Mouse (Mus musculus): ENCODE data around the gene Adcy3. TPM values are rescaled to one million over a fixed set of nuclear protein-coding genes. Genes with fewer than 3 reads are reported as not detected.

Adcy3 gene
- total and polyA plus RNA-seq, 3 experiments = 0.13 to 0.34 (median 0.13) TPM

- peak; percentile 24 for DNase-seq (ENCODE audit: extremely low read depth)
- H3K27ac ChIP-seq (ENCODE audit: insufficient read depth, low read depth) = no peak overlapping the region
- H3K4me1 ChIP-seq (ENCODE audit: control insufficient read depth in 1 of 2, insufficient read depth in 2 of 2) = peaks cover 0 to 5% of the 10 kb centered on the region in 2 experiments; a peak in 1 of 4 replicates
- H3K36me3 ChIP-seq (replicated peaks in 1 of 2; ENCODE audit: control insufficient read depth in 1 of 2, insufficient read depth in 1 of 2, low read length in 1 of 2) = no peaks in the 10 kb centered on the region
- H3K9ac ChIP-seq (ENCODE audit: insufficient read depth, low read depth) = no peak overlapping the region
- H3K27me3 ChIP-seq (replicated peaks) = no peaks in the 10 kb centered on the region
- dilution Hi-C loops (cut with MboI; ENCODE audit: extremely low pct_ligation_motif_present, extremely low pct_unique_long_range_greater_than_20kb, low sequenced_read_pairs) = no loop called here
- H3K4me2 ChIP-seq (ENCODE audit: insufficient read depth, low read depth, poor library complexity, severe bottlenecking) = no peak overlapping the region
- no peaks in the 10 kb centered on the region for H3K9me3 ChIP-seq (replicated peaks; ENCODE audit: low read length)
- no peaks in the 10 kb centered on the region for H3K79me2 ChIP-seq (replicated peaks; ENCODE audit: control insufficient read depth, extremely low read depth, insufficient read depth, poor library complexity, severe bottlenecking)
- no peak overlapping the region for H3K4me3 ChIP-seq (replicated peaks in 1 of 3; ENCODE audit: low read depth in 2 of 3, low read length in 2 of 3, poor library complexity in 1 of 3)
- in situ Hi-C loops (cut with MboI; ENCODE audit: low pct_ligation_motif_present, low pct_unique_long_range_greater_than_20kb, low sequenced_read_pairs) = no loop called here
- TF ChIP-seq ELF1 (IDR thresholded peaks at IDR 0.05; ENCODE audit: low read depth, low read length) (no peak), HCFC1 (IDR thresholded peaks at IDR 0.05; ENCODE audit: low read depth, low read length) (no peak), CTCF (conservative IDR thresholded peaks at IDR 0.05 in 1 of 2, IDR thresholded peaks at IDR 0.05 in 1 of 2; ENCODE audit: low read depth in 2 of 2, low read length in 2 of 2) (no peak), MAFK (IDR thresholded peaks at IDR 0.05; ENCODE audit: insufficient replicate concordance, low read length) (peak; percentile 87)
Measured at GRCm38 (mm10) chr12:4180507-4180906, 47.6 kb downstream of the Adcy3 start.

- Histone ChIP-seq H3K9me3 (replicated peaks; ENCODE audit: low read length) (no peaks in the 10 kb centered on the region), H3K36me3 (replicated peaks in 1 of 2; ENCODE audit: control insufficient read depth in 1 of 2, insufficient read depth in 1 of 2, low read length in 1 of 2) (no peaks in the 10 kb centered on the region), H3K79me2 (replicated peaks; ENCODE audit: control insufficient read depth, extremely low read depth, insufficient read depth, poor library complexity, severe bottlenecking) (no peaks in the 10 kb centered on the region), H3K4me1 (ENCODE audit: control insufficient read depth in 1 of 2, insufficient read depth in 2 of 2) (peaks cover under 1 to 18% of the 10 kb centered on the region in 2 experiments; a peak in 3 of 4 replicates), H3K27ac (ENCODE audit: insufficient read depth, low read depth) (no peak overlapping the region), H3K9ac (ENCODE audit: insufficient read depth, low read depth) (no peak overlapping the region), H3K27me3 (replicated peaks) (no peaks in the 10 kb centered on the region), H3K4me2 (ENCODE audit: insufficient read depth, low read depth, poor library complexity, severe bottlenecking) (no peak overlapping the region), H3K4me3 (replicated peaks in 1 of 3; ENCODE audit: low read depth in 2 of 3, low read length in 2 of 3, poor library complexity in 1 of 3) (no peak overlapping the region)
- dilution Hi-C loops (cut with MboI; ENCODE audit: extremely low pct_ligation_motif_present, extremely low pct_unique_long_range_greater_than_20kb, low sequenced_read_pairs) (no loop called here), in situ Hi-C loops (cut with MboI; ENCODE audit: low pct_ligation_motif_present, low pct_unique_long_range_greater_than_20kb, low sequenced_read_pairs) (no loop called here)
- TF ChIP-seq ZMIZ1 (IDR thresholded peaks at IDR 0.05; ENCODE audit: low read depth, low read length) (no peak), MAX (IDR thresholded peaks at IDR 0.05; ENCODE audit: low read length) (no peak), USF2 (conservative IDR thresholded peaks at IDR 0.05; ENCODE audit: low read depth, low read length) (no peak)
- no peak for DNase-seq (ENCODE audit: extremely low read depth)
Measured at GRCm38 (mm10) chr12:4184648-4185047, 51.7 kb downstream of the Adcy3 start.

DNA sequence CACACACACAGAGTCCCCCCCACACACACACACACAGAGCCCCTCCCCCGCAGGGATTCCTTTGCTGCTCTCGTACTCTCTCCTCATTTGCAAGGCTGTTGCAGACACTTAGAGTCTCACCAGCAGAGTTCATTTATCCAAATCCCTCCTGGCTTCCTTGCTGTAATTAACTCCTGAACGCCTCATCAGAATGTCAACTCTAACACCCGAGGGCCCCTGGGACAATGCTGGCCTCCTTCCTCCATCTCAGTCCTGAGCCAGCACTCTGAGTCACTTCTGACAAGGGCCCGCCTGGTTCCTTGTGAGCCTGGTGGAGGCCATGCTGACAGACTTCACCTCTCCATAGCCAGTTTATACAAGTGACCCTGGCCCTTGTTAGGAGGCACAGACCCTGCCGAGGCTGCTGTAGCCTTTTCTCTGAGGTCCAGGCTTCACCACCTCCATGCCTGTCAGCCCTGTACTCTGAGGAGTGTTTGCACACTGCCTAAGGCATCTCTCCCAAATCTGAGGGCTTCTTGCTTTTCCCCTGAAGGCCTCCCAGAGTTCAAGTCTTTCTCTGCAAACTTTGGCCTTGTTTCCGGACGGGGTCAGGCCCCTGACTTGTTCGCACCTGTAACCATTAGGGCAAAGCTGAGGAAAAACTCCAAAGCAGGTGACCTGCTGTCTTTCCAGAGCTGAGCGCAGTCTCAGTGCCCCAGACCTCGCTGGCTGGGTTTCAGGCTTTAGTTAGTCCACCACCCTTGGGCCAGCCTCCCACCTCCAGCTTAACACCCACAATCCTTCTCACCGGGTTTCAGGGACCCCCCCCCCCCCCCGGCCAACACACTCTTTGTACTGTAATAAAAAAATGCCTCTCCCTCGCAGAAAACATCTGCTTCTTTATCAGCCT is 55.5 kb downstream of the Adcy3 start:
- H3K4me3 ChIP-seq (replicated peaks in 1 of 3; ENCODE audit: low read depth in 2 of 3, low read length in 2 of 3, poor library complexity in 1 of 3) = peak overlapping the region in 1 of 3 experiments; percentile 7
- no peak overlapping the region for H3K4me2 ChIP-seq (ENCODE audit: insufficient read depth, low read depth, poor library complexity, severe bottlenecking)
- H3K79me2 ChIP-seq (replicated peaks; ENCODE audit: control insufficient read depth, extremely low read depth, insufficient read depth, poor library complexity, severe bottlenecking) = no peaks in the 10 kb centered on the region
- H3K36me3 ChIP-seq (replicated peaks in 1 of 2; ENCODE audit: control insufficient read depth in 1 of 2, insufficient read depth in 1 of 2, low read length in 1 of 2) = no peaks in the 10 kb centered on the region
- in situ Hi-C loops (cut with MboI; ENCODE audit: low pct_ligation_motif_present, low pct_unique_long_range_greater_than_20kb, low sequenced_read_pairs) (no loop called here), dilution Hi-C loops (cut with MboI; ENCODE audit: extremely low pct_ligation_motif_present, extremely low pct_unique_long_range_greater_than_20kb, low sequenced_read_pairs) (no loop called here)
- peak; percentile 37 for DNase-seq (ENCODE audit: extremely low read depth)
- H3K9ac ChIP-seq (ENCODE audit: insufficient read depth, low read depth) = no peak overlapping the region
- H3K4me1 ChIP-seq (ENCODE audit: control insufficient read depth in 1 of 2, insufficient read depth in 2 of 2) = peaks cover 2 to 13% of the 10 kb centered on the region in 2 experiments; a peak in 3 of 4 replicates
- H3K27ac ChIP-seq (ENCODE audit: insufficient read depth, low read depth) = no peak overlapping the region
- H3K27me3 ChIP-seq (replicated peaks) = no peaks in the 10 kb centered on the region
- TF ChIP-seq NRF1 (IDR thresholded peaks at IDR 0.05; ENCODE audit: low read depth, low read length) (no peak), CHD2 (IDR thresholded peaks at IDR 0.05; ENCODE audit: low read length) (0 out of 2 replicates have a peak, but pooled peaks have one; percentile 11)
- H3K9me3 ChIP-seq (replicated peaks; ENCODE audit: low read length) = no peaks in the 10 kb centered on the region

Data from CH12.LX (cell line).